Mouse (Mus musculus): Measurements from ENCODE around the gene Jak1. TPM values are rescaled to one million over a fixed set of nuclear protein-coding genes. Genes with fewer than 3 reads are reported as not detected.
A peak's percentile ranks its signal among the peaks of the same experiment; 100 is the strongest.

Jak1 gene
- total RNA-seq, 1 experiment from 2014 or later: 140 TPM

DNA sequence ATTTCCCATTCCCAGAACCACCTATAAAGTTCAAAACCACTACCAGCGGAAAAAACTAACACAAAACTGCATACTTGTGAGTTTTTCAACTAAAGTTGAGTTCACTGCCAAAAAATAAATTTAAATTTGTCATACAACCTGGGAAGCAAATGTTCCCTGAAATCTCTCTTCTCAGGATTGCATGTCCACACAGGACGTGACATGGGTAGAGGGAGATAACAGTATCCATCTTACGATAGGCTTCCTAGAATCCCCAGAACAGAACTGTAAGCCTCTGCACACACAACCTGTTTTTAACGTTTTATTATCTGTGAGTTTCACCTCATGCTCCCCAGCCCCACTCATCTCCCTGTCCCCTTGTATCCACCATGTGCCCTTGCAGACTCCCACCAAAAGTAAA lies 26.5 kb downstream of the Jak1 start:
- no peak for DNase-seq

DNA sequence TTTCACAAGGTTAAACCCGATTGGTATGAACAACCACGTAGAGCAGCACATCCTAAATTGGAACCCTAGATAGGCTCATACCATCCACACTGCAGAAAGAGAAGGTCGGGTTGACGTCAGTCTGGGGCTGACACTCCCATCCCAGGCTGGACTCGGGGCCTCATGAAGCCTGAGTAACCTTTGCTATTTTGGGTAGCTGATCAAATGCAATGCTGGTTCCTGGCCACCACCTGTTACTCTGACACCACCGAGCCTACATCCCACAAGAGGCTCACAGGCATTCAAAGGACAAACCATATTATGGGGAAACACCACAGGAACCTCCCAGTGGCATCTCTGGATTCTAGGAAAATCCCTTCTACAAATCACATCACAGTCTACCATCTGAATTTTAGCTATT lies 28.3 kb downstream of the Jak1 start:
- DNase-seq: no peak

DNA sequence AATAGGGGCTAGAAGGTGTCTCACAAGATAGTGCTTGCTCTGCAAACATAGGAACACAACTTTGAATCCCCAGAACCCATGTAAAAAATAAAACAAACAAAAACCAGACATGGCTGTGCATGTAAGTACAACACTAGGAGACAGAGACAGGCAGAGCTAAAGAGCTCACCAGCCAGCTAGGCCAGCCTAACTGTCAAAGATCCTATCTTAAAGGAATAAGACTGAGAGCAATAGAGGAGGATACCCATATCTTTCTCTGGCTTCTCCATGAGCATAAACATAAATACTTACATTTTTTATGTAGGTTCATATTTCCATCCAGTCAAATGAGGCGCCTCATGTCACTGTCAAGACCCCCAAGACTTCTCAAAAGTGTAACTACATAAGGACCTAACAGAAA lies 29.1 kb downstream of the Jak1 start:
- no peak for DNase-seq

DNA sequence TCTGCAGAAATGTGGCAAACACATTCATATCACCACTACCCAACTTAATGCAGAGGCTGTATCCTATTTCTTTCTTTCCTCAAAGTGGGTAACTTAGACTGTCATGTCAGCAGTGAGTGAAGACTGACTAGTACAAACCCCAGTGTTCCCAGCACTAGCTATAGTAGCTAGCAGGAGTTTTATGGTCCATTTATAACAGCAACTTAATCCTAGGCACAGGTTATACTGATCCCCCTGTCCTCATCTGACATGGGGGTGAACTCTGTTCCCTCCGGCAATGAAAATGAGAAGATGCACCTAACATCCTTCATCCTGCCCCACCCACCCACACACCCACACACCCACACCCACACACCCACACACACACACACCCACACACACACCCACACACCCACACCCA lies 30.3 kb downstream of the Jak1 start:
- no peak for DNase-seq

DNA sequence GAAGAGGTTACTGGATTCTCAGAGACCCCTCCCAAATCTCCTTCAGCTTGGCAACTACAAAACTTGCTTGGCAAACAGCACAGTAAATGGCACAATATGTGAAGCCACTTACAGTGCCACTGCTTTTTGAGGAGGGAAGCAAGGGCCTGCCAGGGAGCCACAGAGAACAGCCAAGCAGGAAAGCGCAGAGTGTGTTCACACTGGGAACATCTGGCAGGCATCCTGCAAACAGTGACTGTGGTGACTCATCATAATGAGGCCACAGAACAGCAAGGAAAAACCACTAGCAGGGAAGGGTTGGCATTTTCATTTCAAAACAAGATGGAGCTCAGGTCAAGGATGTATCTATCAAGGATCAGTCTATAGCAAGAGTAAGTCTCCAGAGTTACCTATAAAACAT lies 30.8 kb downstream of the Jak1 start:
- DNase-seq: peak; percentile 66

DNA sequence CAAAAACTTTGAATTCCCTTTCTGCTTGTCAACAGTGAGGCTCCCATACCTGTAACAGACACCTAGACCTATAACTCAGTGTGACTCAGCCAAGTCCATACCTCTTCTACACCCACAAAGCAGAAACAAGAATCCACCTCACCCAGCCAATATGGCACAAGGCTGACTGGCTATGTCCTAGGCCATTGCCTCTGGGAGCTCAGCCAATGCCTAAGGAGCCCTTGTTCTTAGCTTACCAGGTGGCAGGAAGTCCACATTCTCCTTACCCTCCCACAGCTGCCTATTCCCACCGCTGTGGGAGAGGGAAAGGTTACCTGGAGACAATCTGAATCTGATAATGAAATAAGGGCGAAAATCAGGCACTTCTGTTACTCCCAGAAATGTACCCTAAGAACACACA lies 34.5 kb downstream of the Jak1 start:
- DNase-seq: no peak

DNA sequence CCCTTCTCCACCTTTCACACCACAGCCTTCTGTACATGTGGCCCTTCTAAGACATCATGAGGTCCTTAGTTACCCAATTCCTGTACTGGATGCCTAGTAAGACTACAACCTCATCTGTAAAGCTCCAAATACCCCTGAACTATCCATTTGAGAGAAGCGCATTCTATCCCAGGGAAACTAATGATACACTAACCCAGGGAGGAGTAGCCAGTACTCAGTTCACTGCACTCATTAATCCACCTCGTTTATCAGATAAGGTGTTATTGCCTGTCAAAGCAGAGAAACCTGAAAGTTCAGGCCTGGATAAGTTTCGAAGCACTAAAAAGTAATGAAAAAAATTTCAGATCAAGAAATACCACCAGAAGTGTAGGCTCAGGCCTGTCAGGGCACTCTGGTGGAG lies 37.7 kb downstream of the Jak1 start:
- DNase-seq: no peak

DNA sequence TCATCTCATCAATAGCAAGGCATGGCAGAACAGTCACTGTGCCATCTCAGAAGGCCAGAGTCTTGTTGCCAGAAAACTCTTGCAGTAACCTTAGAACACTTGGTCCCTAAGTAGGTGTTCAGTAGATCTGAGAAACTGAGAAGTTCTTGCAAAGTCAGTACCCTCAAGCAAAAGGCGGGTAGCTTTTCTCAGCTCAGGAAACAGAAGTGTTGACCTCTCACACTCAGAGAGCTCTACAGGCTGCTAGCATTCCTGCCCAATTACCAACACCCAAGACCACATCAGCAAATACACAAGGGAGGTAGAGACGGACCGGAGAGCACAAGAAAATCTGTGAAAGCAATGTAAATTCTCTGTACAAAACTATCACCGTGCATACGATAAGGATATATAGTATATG lies 39.1 kb downstream of the Jak1 start:
- no peak for DNase-seq

DNA sequence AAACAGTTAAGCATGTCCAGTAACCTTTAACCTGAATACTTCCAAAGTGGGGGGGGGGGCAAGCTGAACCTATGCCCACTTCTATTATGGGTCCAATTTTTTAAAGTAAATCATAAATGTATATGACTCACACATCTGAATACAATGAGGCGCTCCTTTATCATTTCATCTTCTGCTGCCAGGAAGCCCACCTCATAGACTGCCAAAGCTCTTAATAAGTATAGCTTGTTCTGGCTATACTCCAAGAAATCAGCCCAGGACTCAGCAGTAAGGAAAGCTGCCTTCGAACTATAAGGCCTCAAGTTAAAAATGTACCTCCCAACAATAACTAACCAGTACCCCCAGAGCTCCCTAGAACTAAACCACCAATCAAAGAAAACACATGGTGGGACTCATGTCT lies 44.1 kb downstream of the Jak1 start:
- no peak for DNase-seq

DNA sequence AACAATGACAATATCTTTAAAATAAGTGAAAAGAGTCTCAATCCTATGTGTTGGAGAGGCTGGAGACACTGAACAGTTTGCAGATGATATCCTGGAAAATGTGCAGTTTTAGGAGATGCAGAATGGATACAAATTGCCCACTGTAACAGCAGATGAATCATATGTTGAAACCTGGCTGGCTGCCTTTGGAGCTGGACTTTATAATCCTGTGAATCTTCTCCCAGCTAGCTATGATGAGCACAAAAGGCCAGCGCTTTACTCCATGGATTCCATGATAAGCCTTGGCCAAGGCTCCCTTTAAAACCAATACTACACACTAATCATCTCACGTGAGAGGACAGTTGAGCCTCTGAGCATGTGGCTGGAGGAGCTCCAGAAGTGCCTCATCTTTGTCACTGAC lies 45.2 kb downstream of the Jak1 start:
- peak; percentile 33 for DNase-seq

DNA sequence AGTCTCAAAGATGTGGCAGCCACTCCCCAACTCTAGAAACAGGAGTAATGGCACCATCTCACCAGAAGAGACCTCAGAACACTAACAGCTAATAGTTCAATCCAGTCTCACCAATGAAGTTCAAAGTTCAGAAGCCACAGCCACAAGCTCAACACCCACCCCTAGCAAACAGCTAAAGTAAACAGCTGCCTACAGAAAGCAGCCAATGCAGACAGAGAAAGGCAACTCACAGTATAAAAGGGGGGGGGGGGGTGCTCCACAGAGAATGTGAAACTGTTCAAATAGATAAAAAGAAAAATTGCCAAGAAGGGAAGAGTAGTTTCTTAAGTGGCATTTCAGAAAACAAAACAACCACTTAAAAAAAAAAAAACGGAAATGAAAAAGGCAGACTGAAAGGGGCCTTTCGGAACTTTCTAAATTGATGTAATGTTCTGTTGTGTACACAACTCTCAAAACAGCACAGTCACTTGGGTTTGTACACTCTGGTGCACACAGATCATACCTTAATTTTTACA lies 48.0 kb downstream of the Jak1 start:
- no peak for DNase-seq

DNA sequence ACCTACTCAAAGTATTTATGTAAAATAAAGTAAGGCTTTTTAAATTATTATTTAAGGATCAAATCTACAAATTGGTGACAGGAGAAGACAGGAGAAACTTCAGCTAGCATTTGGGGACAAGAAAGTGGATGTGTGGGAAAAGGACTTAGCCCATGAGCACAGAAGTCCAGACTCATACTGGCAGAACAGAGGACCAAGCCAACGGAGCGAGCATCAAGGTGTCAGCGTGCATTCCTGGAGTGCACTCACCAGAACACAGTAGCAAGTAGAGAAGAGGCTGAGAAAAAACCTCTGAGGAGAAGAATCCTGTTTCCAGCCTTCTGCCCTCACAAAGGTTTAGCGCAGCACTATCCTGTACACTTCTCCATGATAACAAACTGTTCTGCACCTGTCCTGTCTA lies 48.8 kb downstream of the Jak1 start:
- DNase-seq: no peak

DNA sequence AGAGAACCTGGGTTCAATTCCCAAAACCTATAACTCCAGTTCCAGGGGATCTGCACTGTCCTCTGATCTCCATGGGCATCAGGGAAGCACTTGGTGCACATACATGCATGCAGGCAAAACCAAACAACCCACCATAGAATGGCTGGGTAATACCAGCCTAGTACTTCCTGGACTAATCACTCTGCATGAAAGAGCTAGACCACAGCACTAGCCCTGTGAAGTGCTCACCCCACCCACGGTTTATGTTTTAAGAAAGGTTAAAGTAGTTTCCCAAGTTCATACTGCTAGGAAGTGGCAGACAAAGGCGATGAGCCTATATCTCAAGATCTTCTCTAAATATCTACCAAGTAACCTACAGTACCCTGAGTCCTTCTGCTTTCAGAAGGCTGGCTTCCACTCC lies 51.6 kb downstream of the Jak1 start:
- DNase-seq: no peak

DNA sequence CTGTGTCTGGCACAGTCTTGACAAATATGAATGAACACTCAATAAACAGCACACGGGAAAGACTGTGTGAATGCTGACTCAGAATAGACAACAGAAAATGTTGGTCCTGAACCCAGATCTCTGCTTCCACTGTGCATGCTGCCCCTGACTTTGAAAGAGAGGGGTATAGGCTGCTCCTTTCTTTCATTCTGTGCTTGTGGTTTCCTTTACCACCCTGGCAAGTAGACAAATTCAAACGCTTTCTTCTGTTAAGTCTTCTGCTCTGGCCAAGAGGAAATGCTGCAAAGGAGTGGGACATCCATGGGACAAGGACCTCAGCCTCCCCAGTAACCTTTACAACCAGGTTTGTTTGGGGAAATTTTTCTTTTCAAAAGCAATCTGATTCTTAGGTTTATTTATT lies 57.6 kb downstream of the Jak1 start:
- DNase-seq: no peak

DNA sequence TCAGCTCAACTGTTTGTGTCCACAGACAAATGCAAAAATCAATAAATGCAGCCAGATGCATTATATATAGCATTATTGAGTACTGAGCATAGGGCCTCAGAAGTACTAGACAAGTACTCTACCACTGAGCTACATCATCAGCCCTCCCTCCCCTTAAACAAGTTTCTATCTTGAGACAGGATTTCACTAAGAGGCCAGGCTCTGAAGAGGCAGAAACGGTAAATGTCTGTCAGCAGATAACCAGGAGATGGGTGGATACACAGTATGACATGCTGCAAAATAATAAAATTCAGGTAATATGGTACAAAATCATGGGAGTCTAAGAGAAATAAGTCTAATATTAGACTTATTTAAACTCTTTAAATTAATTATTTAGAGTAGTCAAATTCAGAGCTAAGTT lies 61.6 kb downstream of the Jak1 start:
- DNase-seq: no peak

DNA sequence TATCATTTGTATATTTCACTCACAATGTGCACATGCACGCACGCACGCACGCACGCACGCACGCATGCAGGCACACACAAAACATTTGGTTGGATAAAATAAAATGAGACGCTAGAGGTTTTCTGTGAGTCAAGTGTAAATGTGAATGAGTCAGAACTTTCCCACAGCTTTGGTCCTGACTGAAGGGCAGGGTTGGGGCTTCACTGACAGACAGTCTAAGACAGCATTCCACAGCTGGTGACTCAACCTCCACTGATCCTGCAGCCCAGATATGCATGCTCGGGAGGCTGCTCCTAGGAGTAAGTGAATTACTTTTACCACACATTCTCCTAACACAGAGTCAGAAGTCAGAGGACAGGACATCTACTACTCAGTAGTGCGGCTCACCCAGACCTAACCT lies 62.5 kb downstream of the Jak1 start:
- DNase-seq: peak; percentile 33

DNA sequence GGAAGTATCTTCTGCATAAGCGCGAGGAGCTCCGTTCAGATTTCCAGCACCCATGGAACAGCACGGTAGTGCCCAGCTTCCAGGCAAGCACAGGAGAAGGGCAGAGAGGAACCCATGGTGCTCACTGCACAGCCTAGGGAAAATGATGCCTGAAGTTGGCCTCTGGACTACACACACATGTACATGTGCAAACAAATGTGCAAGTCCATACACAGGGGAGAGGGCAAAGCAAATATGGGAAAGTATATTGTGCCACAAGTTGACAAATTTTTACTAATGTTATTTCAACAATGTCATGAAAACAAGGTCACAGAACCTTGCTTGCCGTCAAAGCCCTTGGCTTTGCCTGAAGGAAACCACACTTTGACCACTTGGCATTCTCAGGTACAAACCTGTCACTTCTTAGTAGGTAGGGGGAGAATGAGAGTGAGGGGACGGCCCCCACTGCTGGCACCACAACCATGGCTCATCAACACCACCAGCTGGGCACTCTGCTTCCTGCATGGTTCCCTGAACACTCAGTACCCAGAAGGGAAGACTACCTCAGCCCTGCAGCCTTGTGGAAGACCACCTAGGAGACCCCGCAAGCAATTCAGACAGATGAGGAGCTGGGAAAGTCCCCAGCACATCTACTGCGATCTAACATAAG lies 65.5 kb downstream of the Jak1 start:
- no peak for DNase-seq

DNA sequence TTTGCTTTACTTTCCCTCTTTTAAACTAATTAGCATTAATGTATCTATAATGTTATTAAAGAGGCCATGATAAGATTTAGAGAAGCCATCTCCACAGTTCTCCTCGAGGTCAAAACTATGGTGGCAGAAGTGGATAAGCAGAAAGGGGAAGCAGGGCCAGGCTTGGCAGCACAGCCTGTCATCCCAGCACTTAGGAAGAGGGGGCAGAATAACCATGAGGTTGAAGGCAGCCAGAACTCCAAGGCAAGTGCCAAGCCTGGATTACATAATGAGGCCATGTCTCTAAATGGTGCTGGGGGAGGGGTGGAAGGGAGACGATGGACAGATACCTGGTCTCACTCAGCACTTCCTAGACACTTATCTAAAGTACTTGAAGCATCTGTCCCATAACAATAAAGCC lies 66.7 kb downstream of the Jak1 start:
- DNase-seq: peak; percentile 54

DNA sequence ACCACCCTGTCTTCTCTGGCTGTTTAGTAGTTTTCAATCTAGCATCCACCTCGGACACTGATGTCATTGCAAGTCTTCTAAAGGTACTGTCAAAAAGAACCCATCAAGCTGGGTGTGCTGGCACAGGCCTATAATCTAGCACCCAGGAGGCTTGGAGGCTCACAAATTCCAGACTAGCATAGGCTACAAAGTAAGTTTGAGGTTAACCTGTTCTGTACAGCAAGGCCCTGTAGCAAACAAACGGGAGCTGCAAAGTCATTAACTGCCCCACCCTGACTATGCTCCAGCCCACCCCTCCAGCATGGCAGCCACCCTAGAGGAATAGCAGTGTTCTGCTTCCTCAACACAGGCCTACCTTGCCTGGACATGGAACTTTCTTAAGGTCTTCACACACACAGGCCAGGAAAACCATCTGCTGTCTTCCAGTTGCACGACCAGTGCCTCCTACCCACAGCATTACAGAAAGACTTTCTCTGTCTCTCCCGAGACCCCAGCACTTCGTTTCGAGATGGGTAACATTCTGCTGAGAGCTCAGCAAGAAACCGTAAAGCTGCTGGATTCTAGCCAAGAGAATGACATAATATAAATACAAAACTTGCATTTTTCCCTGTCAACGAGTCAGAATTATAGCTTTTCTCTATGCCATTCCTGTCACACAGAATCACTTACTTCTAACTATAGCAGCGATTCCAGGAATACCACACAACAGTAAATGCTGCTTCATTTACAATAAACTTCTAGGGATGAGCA lies 67.5 kb downstream of the Jak1 start:
- no peak for DNase-seq

DNA sequence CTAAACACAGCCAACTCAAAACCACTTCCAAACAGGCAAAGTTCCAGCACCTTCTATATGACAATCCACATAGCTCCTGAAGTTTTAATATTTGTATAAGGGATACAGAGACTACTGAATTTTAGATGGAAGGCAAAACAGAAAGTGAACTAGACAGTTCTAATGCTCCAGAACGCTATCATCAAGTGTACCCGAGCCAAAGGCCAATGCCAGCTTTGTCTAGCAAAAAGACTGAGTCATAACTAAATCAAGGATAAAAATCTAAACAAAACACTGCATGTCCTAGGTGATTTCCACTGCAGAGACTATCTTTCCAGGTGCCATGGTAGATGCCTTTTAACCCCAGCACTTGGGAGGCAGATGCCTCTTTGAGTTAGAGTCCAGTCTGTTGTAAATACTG lies 68.7 kb downstream of the Jak1 start:
- DNase-seq: no peak

DNA sequence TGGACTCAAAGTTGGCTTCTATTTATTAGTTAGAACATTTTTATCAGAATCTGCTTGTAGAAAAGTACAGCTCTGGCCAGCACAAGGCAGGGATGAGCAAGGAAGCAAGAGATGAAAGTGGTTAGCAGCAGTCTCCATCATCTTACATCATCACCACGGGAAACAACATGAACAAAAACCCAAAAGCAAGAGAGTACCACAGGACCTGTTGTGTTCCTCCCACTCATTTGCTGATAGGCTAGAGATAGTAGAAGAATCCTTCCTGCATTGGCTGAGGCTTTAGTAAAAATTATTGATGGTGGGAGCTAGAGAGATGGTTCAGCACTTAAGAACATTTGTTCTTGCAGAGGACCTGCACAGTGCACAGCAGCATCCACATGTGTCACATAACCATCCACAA lies 70.9 kb downstream of the Jak1 start:
- DNase-seq: no peak

DNA sequence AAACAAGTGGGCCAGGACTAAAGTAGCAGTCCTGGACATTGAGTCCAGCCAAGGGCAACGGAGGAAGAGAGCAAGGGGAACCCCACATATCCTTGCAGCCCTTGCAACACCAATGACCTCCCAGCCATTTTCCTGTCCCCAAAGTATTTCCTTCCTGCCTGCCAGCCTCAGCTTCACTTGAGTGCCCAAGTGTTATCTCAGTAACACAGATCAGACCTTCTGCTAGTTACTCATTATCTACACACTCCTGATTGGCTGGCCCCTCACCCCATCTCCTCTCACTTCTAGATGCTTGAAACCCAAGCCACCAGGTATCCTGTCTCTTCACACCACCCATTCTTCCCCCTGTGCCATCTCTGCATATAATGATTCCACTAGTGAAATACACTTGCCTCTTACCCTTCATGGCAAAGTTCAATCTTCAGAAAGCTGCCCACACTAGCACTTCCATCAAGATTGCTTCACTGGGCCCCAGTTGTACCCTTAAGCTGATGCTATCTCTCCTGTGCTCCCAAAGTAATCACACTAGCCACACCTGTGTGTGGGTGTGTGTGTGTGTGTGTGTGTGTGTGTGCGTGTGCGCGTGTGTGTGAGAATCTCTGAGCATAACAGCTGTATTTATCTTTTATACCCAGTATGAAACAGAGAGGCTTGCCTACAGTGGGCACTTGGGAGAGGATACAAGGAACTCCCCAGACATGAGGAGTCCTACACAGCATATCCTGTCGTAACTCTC lies 72.7 kb downstream of the Jak1 start:
- no peak for DNase-seq

DNA sequence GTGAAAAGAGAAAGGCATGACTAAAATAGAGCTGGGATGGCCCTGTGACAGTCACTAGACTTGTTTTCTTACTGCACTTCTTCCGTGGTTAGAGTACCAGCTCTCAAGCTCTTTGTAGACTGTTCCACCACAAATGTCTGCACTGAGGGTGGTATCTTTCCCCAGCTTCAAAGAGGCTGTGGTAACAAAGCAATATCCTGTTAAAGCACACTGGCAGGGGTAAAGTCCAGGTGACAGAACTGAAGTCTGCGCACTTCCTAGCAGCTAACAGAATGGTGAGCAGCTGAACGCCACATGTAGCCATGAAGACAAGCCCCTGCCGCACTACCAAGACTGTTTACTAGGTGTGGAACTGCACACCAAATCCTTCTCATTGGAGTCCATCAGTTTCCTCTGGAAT lies 77.7 kb downstream of the Jak1 start:
- DNase-seq: no peak

DNA sequence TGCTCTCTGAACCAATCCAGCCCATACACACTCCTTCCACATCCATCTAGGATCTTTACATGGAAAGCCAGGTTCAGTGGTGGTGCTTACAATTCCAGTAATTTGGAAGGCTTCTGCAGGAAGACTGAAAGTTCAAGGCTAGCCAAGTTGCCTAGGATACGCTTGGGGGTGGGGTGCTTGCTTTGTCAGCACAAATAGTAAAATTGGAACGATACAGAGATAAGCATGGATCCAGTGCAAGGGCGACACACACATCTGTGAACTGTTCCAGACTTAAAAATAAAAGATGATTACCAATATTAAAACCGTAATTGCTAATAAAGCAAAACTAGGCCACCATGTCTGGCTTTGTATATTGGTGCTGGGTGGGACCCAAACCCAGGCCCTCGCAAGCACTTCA lies 78.5 kb downstream of the Jak1 start:
- no peak for DNase-seq

Measured in adrenal gland, postnatal 25 days (tissue).